ENCODE assay signal across 9 mouse cellular contexts in genomic region chr11:62047817-62048640, GRCm38 (mm10).
A peak's percentile ranks its signal among the peaks of the same experiment; 100 is the strongest.
DNase-seq lines count a peak whose midpoint lies in the region; ATAC-seq and TF ChIP-seq lines count a peak whose summit lies in the region.
"Had no signal": no experiment of that assay in that cellular context is flagged by ENCODE, and none has a peak within 500 bp of the region (broad histone marks: within the 10 kb centered on the region; RNA-seq: fewer than 3 reads in every experiment).

No protein-coding gene starts in this region.

- no peak for TF ChIP-seq POLR2A in bone marrow, adult 2 months (IDR thresholded peaks at IDR 0.05; ENCODE audit: borderline replicate concordance, control insufficient read depth, low read depth, low read length)

- H3K4me3 ChIP-seq in liver, embryonic 12.5 days = no peak overlapping the region
- H3K4me3 ChIP-seq in bone marrow, adult 2 months (replicated peaks; ENCODE audit: control insufficient read depth, low read depth, low read length) = no peak overlapping the region
- no peak overlapping the region for H3K4me3 ChIP-seq in embryonic facial prominence, embryonic 14.5 days (ENCODE audit: low read depth, low read length)
- H3K4me3 ChIP-seq in left cerebral cortex, adult 2 months = no peak overlapping the region
- H3K4me3 ChIP-seq: erythroblast, embryonic 14.5 days had no signal

- no peaks in the 10 kb centered on the region for H3K27me3 ChIP-seq in liver, embryonic 12.5 days (replicated peaks)
- H3K27me3 ChIP-seq in embryonic facial prominence, embryonic 14.5 days (replicated peaks; ENCODE audit: control insufficient read depth, insufficient read depth, low read length) = no peaks in the 10 kb centered on the region

- peaks cover 66% of the 10 kb centered on the region for H3K36me3 ChIP-seq in liver, embryonic 12.5 days
- no peaks in the 10 kb centered on the region for H3K36me3 ChIP-seq in embryonic facial prominence, embryonic 14.5 days (ENCODE audit: control insufficient read depth, insufficient read depth, low read length)

- intact Hi-C loops in left cerebral cortex, adult 2 months (cut with DNase I) = loop anchor here (1.0 to 2.0 kb wide), 2 partner anchors 79 to 232 kb away; no protein-coding TSS in a partner anchor

- no peak overlapping the region for H3K9ac ChIP-seq in liver, embryonic 12.5 days
- H3K9ac ChIP-seq in embryonic facial prominence, embryonic 14.5 days (ENCODE audit: low read depth, low read length) = no peak overlapping the region

- 46% methylated on average over 9 of the region's 9 CpGs for WGBS in liver, embryonic 12.5 days (ENCODE audit: insufficient replicate concordance)
- 55% methylated on average over 9 of the region's 9 CpGs for WGBS in bone marrow, adult 2 months
- WGBS in embryonic facial prominence, embryonic 14.5 days = 37% methylated on average over 9 of the region's 9 CpGs

- no peaks in the 10 kb centered on the region for H3K9me3 ChIP-seq in liver, embryonic 12.5 days (replicated peaks)
- H3K9me3 ChIP-seq in embryonic facial prominence, embryonic 14.5 days (ENCODE audit: control insufficient read depth, low read length) = no peaks in the 10 kb centered on the region

- no peak for ATAC-seq in liver, embryonic 12.5 days
- ATAC-seq in embryonic facial prominence, embryonic 14.5 days (ENCODE audit: low read depth) = 0 out of 2 replicates have a peak, but pooled peaks have one; percentile 41

- H3K4me1 ChIP-seq in liver, embryonic 12.5 days = peaks cover 7% of the 10 kb centered on the region
- H3K4me1 ChIP-seq in bone marrow, adult 2 months (ENCODE audit: control insufficient read depth, insufficient read depth, low read length) = no peaks in the 10 kb centered on the region; the same call in 1 of the 2 replicates
- no peaks in the 10 kb centered on the region for H3K4me1 ChIP-seq in embryonic facial prominence, embryonic 14.5 days (ENCODE audit: control insufficient read depth, insufficient read depth, low read length)

- H3K27ac ChIP-seq in liver, embryonic 12.5 days = no peak overlapping the region
- no peak overlapping the region for H3K27ac ChIP-seq in bone marrow, adult 2 months (ENCODE audit: control insufficient read depth, insufficient read depth, low read depth, low read length, poor library complexity)
- no peak overlapping the region for H3K27ac ChIP-seq in embryonic facial prominence, embryonic 14.5 days (replicated peaks; ENCODE audit: low read depth, low read length)
- H3K27ac ChIP-seq in left cerebral cortex, adult 2 months = no peak overlapping the region

- H3K4me2 ChIP-seq in liver, embryonic 12.5 days = no peak overlapping the region
- no peak overlapping the region for H3K4me2 ChIP-seq in embryonic facial prominence, embryonic 14.5 days (ENCODE audit: low read depth, low read length)

- peak; percentile 76 for TF ChIP-seq CTCF in bone marrow, adult 2 months (IDR thresholded peaks at IDR 0.05; ENCODE audit: control insufficient read depth, insufficient read depth, low read length)
- TF ChIP-seq CTCF in left cerebral cortex, adult 2 months (IDR thresholded peaks at IDR 0.05) = peak; percentile 89

- peak; percentile 77 for DNase-seq in liver
- peak; percentile 80 for DNase-seq in embryonic facial prominence, embryonic 14.5 days (ENCODE audit: low spot score)
- peak; percentile 76 for DNase-seq in heart, postnatal 4 days
- DNase-seq in left cerebral cortex, adult 2 months (ENCODE audit: extremely low spot score in 1 of 2, low spot score in 2 of 2) = peak; percentile 67 to 71
- DNase-seq in natural killer cell, adult 2 months (ENCODE audit: low spot score in 2 of 2) = peak; percentile 24 to 25
- DNase-seq in testis, postnatal 14 days (ENCODE audit: low spot score) = peak; percentile 21

Comparison
In these comparisons a context has a peak if more than half of its experiments do, and no peak if none do; other contexts are left out.
1. DNase-seq: peak in every context shown above with its lines; median percentile 80 in embryonic facial prominence, embryonic 14.5 days; 77 in liver; 76 in heart, postnatal 4 days; 69 in left cerebral cortex, adult 2 months; 24 in natural killer cell, adult 2 months; 21 in testis, postnatal 14 days.